In genomic region chr13:67830911-67831336, GRCm38 (mm10) we compare ENCODE assay signal across 8 mouse cellular contexts. TPM values are rescaled to one million over a fixed set of nuclear protein-coding genes. Genes with fewer than 3 reads are reported as not detected.
DNase-seq lines count a peak whose midpoint lies in the region; ATAC-seq and TF ChIP-seq lines count a peak whose summit lies in the region.

TSS of gene Gm10037 (plus strand) at chr13:67831106.

- H3K9me3 ChIP-seq in embryonic facial prominence, embryonic 13.5 days = peaks cover 7% of the 10 kb centered on the region; the same call in 1 of the 2 replicates
- H3K9me3 ChIP-seq in heart, embryonic 14.5 days (ENCODE audit: control insufficient read depth, low read length) = peaks cover 5% of the 10 kb centered on the region; the same call in 1 of the 2 replicates
- H3K9me3 ChIP-seq in kidney, postnatal 0 days (replicated peaks; ENCODE audit: low read length) = no peaks in the 10 kb centered on the region
- no peaks in the 10 kb centered on the region for H3K9me3 ChIP-seq in limb, embryonic 15.5 days
- peaks cover 8% of the 10 kb centered on the region for H3K9me3 ChIP-seq in midbrain, embryonic 14.5 days (ENCODE audit: control insufficient read depth, low read length)

- no peaks in the 10 kb centered on the region for H3K27me3 ChIP-seq in embryonic facial prominence, embryonic 13.5 days
- no peaks in the 10 kb centered on the region for H3K27me3 ChIP-seq in heart, embryonic 14.5 days (ENCODE audit: control insufficient read depth, insufficient read depth, low read length)
- no peaks in the 10 kb centered on the region for H3K27me3 ChIP-seq in kidney, postnatal 0 days (ENCODE audit: insufficient read depth, low read length)
- H3K27me3 ChIP-seq in limb, embryonic 15.5 days = no peaks in the 10 kb centered on the region
- no peaks in the 10 kb centered on the region for H3K27me3 ChIP-seq in midbrain, embryonic 14.5 days (ENCODE audit: control insufficient read depth, insufficient read depth, low read length)

- no peak for TF ChIP-seq CTCF in gastrocnemius, adult 2 months (IDR thresholded peaks at IDR 0.05)
- TF ChIP-seq CTCF in kidney, postnatal 0 days (IDR thresholded peaks at IDR 0.05; ENCODE audit: low read depth) = no peak

- intact Hi-C loops in gastrocnemius, adult 2 months (cut with DNase I) = no loop called here

- H3K4me3 ChIP-seq in gastrocnemius, adult 2 months = peak within 1 kb of the TSS; percentile 77
- peak within 1 kb of the TSS; percentile 62 for H3K4me3 ChIP-seq in embryonic facial prominence, embryonic 13.5 days
- peak within 1 kb of the TSS; percentile 50 to 87 for H3K4me3 ChIP-seq in heart, embryonic 14.5 days (ENCODE audit: control insufficient read depth in 1 of 2, insufficient read depth in 1 of 2, low read depth in 1 of 2, low read length in 2 of 2)
- peak within 1 kb of the TSS; percentile 66 for H3K4me3 ChIP-seq in kidney, postnatal 0 days (replicated peaks; ENCODE audit: low read depth, low read length)
- peak within 1 kb of the TSS; percentile 61 for H3K4me3 ChIP-seq in limb, embryonic 15.5 days
- peak within 1 kb of the TSS; percentile 58 for H3K4me3 ChIP-seq in midbrain, embryonic 14.5 days (replicated peaks; ENCODE audit: low read depth, low read length)

- H3K9ac ChIP-seq in embryonic facial prominence, embryonic 13.5 days = peak within 1 kb of the TSS; percentile 76
- peak within 1 kb of the TSS; percentile 77 for H3K9ac ChIP-seq in heart, embryonic 14.5 days (ENCODE audit: low read length)
- peak within 1 kb of the TSS; percentile 55 for H3K9ac ChIP-seq in kidney, postnatal 0 days (ENCODE audit: low read depth, low read length)
- H3K9ac ChIP-seq in limb, embryonic 15.5 days = peak within 1 kb of the TSS; percentile 48
- H3K9ac ChIP-seq in midbrain, embryonic 14.5 days (replicated peaks; ENCODE audit: low read length) = peak within 1 kb of the TSS; percentile 73

- no peaks in the 10 kb centered on the region for H3K4me1 ChIP-seq in embryonic facial prominence, embryonic 13.5 days
- no peaks in the 10 kb centered on the region for H3K4me1 ChIP-seq in heart, embryonic 14.5 days (ENCODE audit: control insufficient read depth in 2 of 2, insufficient read depth in 2 of 2, low read length in 2 of 2)
- H3K4me1 ChIP-seq in kidney, postnatal 0 days (replicated peaks; ENCODE audit: insufficient read depth, low read length) = no peaks in the 10 kb centered on the region
- H3K4me1 ChIP-seq in limb, embryonic 15.5 days = no peaks in the 10 kb centered on the region
- no peaks in the 10 kb centered on the region for H3K4me1 ChIP-seq in midbrain, embryonic 14.5 days (ENCODE audit: control insufficient read depth, insufficient read depth, low read length)

- WGBS in embryonic facial prominence, embryonic 13.5 days = 2% methylated on average over 14 of the region's 14 CpGs
- 3% methylated on average over 14 of the region's 14 CpGs for WGBS in heart, embryonic 14.5 days
- 1% methylated on average over 14 of the region's 14 CpGs for WGBS in kidney, postnatal 0 days
- WGBS in limb, embryonic 15.5 days = 3% methylated on average over 14 of the region's 14 CpGs
- 2% methylated on average over 14 of the region's 14 CpGs for WGBS in midbrain, embryonic 14.5 days

- DNase-seq in gastrocnemius, adult 2 months = peak; percentile 40
- DNase-seq in gastrocnemius, postnatal 25 days = no peak
- DNase-seq in kidney, postnatal 0 days (ENCODE audit: low spot score) = peak; percentile 85
- peak; percentile 92 for DNase-seq in midbrain, embryonic 14.5 days
- DNase-seq in spleen, adult 18-20 months = peak; percentile 17 to 32

- 0 out of 2 replicates have a peak, but pooled peaks have one; percentile 56 for ATAC-seq in embryonic facial prominence, embryonic 13.5 days (ENCODE audit: insufficient number of reproducible peaks, insufficient read depth, low FRiP score, low TSS enrichment, low read depth)
- ATAC-seq in heart, embryonic 14.5 days (ENCODE audit: insufficient number of reproducible peaks, insufficient read depth, low FRiP score, low read depth) = no peak
- ATAC-seq in kidney, postnatal 0 days (replicated peaks; ENCODE audit: low FRiP score, low read depth) = peak; percentile 77
- ATAC-seq in limb, embryonic 15.5 days (ENCODE audit: insufficient number of reproducible peaks, low FRiP score, low TSS enrichment, low read depth) = peak; percentile 75
- peak; percentile 81 for ATAC-seq in midbrain, embryonic 14.5 days (ENCODE audit: low FRiP score, low TSS enrichment)

- peak within 1 kb of the TSS; percentile 78 for H3K27ac ChIP-seq in gastrocnemius, adult 2 months
- no peak within 1 kb of the TSS; the same call in 1 of the 2 replicates for H3K27ac ChIP-seq in embryonic facial prominence, embryonic 13.5 days
- H3K27ac ChIP-seq in heart, embryonic 14.5 days (replicated peaks in 1 of 2; ENCODE audit: control insufficient read depth in 1 of 2, insufficient read depth in 1 of 2, low read depth in 2 of 2, low read length in 2 of 2) = no peak within 1 kb of the TSS
- no peak within 1 kb of the TSS for H3K27ac ChIP-seq in kidney, postnatal 0 days
- H3K27ac ChIP-seq in limb, embryonic 15.5 days = no peak within 1 kb of the TSS; the same call in 1 of the 2 replicates
- H3K27ac ChIP-seq in midbrain, embryonic 14.5 days (replicated peaks; ENCODE audit: low read depth, low read length) = no peak within 1 kb of the TSS

- peaks cover 12% of the 10 kb centered on the region for H3K36me3 ChIP-seq in embryonic facial prominence, embryonic 13.5 days
- H3K36me3 ChIP-seq in heart, embryonic 14.5 days (ENCODE audit: control insufficient read depth, insufficient read depth, low read length) = peaks cover 9% of the 10 kb centered on the region
- H3K36me3 ChIP-seq in kidney, postnatal 0 days (ENCODE audit: insufficient read depth, low read length) = peaks cover 4% of the 10 kb centered on the region; the same call in 1 of the 2 replicates
- peaks cover 10% of the 10 kb centered on the region for H3K36me3 ChIP-seq in limb, embryonic 15.5 days
- H3K36me3 ChIP-seq in midbrain, embryonic 14.5 days (ENCODE audit: control insufficient read depth, insufficient read depth, low read length) = peaks cover 11% of the 10 kb centered on the region

- peak within 1 kb of the TSS; percentile 68 for H3K4me2 ChIP-seq in embryonic facial prominence, embryonic 13.5 days
- H3K4me2 ChIP-seq in heart, embryonic 14.5 days (ENCODE audit: low read length) = peak within 1 kb of the TSS; percentile 78
- peak within 1 kb of the TSS; percentile 83 for H3K4me2 ChIP-seq in kidney, postnatal 0 days (ENCODE audit: low read length)
- peak within 1 kb of the TSS; percentile 59 for H3K4me2 ChIP-seq in limb, embryonic 15.5 days
- peak within 1 kb of the TSS; percentile 69 for H3K4me2 ChIP-seq in midbrain, embryonic 14.5 days (ENCODE audit: low read length)

RNA-seq across cellular contexts. Expression of gene Gm10037, which starts in this region (rescaled TPM):
- 1 to 10 TPM in 1 of 2 experiments, under 1 TPM in 1; 0.64 to 1.1 TPM for total RNA-seq in gastrocnemius, adult 2 months (2021)
- total RNA-seq in gastrocnemius, postnatal 25 days (2021) = under 1 TPM; 0.92 to 0.94 TPM
- polyA plus RNA-seq in embryonic facial prominence, embryonic 13.5 days (2015; fragmentation: Nextera tagmentation; extraction: Ambion mirVana) = 4.1 and 6.0 TPM in 2 replicates
- 0.55 and 2.1 TPM in 2 replicates for polyA plus RNA-seq in heart, embryonic 14.5 days (2014; fragmentation: Nextera tagmentation; extraction: Ambion mirVana)
- polyA plus RNA-seq in kidney, postnatal 0 days (2015; fragmentation: Nextera tagmentation; extraction: Ambion mirVana) = 2.2 and 2.5 TPM in 2 replicates
- polyA plus RNA-seq in limb, embryonic 15.5 days (2015; fragmentation: Nextera tagmentation; extraction: Ambion mirVana) = 3.5 and 4.0 TPM in 2 replicates
- 5.0 and 6.1 TPM in 2 replicates for polyA plus RNA-seq in midbrain, embryonic 14.5 days (2014; fragmentation: Nextera tagmentation; extraction: Ambion mirVana)
